Mouse (Mus musculus) embryonic facial prominence, embryonic 10.5 days (tissue): Measurements from ENCODE around the gene Olfr835. TPM values are rescaled to one million over a fixed set of nuclear protein-coding genes. Genes with fewer than 3 reads are reported as not detected.

ENCODE experiments used
- DNase-seq: peaks from one replicate; pipeline ENCODE4 v3.0.0-alpha.2; 2017; ENCODE audit warnings: low spot score
- H3K27ac ChIP-seq: fragments of 300-500 bp; sonication (generic); replicated peaks from 2 replicates; pipeline ENCODE4 v1.5.1; 2016; ENCODE audit warnings: mild to moderate bottlenecking
- H3K27me3 ChIP-seq: fragments of 300-500 bp; sonication (generic); replicated peaks from 2 replicates; pipeline ENCODE4 v1.6.1; 2016; ENCODE audit warnings: low read depth, mild to moderate bottlenecking; ENCODE audit not compliant: poor library complexity, severe bottlenecking
- H3K36me3 ChIP-seq: fragments of 300-500 bp; sonication (generic); replicated peaks from 2 replicates; pipeline ENCODE4 v1.6.1; 2016; ENCODE audit warnings: mild to moderate bottlenecking, moderate library complexity
- H3K4me1 ChIP-seq: fragments of 300-500 bp; sonication (generic); 2 replicates; pipeline ENCODE4 v1.6.1; 2016
- H3K4me3 ChIP-seq: fragments of 300-500 bp; sonication (generic); 2 replicates; pipeline ENCODE4 v1.5.1; 2016; ENCODE audit warnings: mild to moderate bottlenecking, moderate library complexity
- H3K9me3 ChIP-seq: fragments of 300-500 bp; sonication (generic); 2 replicates; pipeline ENCODE4 v1.6.1; 2016; ENCODE audit warnings: mild to moderate bottlenecking
- WGBS: fragments of 180-500 bp; shearing (Covaris S2); methylation state at CpG from one replicate; pipeline ENCODE4 v1.1.7; 2016; 5-methylcytosine and 5-hydroxymethylcytosine counted together
- polyA plus RNA-seq: library from polyadenylated mRNA; unstranded; fragments of >200 nt; fragmentation: Nextera tagmentation; extraction: Ambion mirVana; gene quantifications from 2 replicates; pipeline ENCODE4 v1.2.1, GENCODE M21; 2016

Olfr835 gene
- polyA plus RNA-seq, result not detected in 2 replicates

DNA sequence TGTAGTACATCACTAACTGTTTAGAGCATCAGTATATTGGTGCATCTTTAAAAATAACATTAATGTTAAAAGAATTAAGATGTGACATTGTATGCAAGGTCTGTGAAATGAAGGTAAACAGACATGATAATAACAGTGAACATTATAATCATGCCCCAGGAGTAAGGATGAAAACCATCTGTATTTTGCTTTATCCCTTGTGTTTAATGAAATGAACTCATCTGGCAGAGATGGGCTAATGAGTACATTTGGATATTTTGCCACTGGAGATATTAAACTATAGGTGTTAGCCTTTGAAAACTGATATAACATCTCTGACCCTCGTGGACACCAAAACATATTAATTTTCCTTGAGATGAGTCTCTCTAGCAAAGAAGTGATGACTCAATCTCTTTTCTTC is at the start of gene Olfr835:
Gene Olfr835, plus strand, starts transcription at position 301 of the 400 bp plus-strand sequence.
- Histone ChIP-seq H3K27me3 (no peaks in the 10 kb centered on the region), H3K27ac (no peak within 1 kb of the TSS)
- WGBS, result 67% methylated on average over 1 of the region's 1 CpGs

GRCm38 (mm10) chr9:18987690-18988089 is 44.8 kb upstream of the Olfr835 start, which contains the start of gene Olfr834:
TSS of gene Olfr834 (plus strand) at chr9:18987990.
- H3K36me3 ChIP-seq, result no peaks in the 10 kb centered on the region
- H3K9me3 ChIP-seq, result peaks cover 14% of the 10 kb centered on the region; the same call in 1 of the 2 replicates
- no peaks in the 10 kb centered on the region for H3K4me1 ChIP-seq
- WGBS, result 87% methylated on average over 3 of the region's 3 CpGs
- no peak for DNase-seq
- no peak within 1 kb of the TSS for H3K4me3 ChIP-seq
- no peaks in the 10 kb centered on the region for H3K27me3 ChIP-seq
- no peak within 1 kb of the TSS for H3K27ac ChIP-seq

More for the DNA sequence above, at the start of gene Olfr835:
- DNase-seq, result no peak
- Histone ChIP-seq H3K36me3 (no peaks in the 10 kb centered on the region), H3K4me1 (no peaks in the 10 kb centered on the region), H3K4me3 (no peak within 1 kb of the TSS), H3K9me3 (peaks cover 14% of the 10 kb centered on the region)

DNA sequence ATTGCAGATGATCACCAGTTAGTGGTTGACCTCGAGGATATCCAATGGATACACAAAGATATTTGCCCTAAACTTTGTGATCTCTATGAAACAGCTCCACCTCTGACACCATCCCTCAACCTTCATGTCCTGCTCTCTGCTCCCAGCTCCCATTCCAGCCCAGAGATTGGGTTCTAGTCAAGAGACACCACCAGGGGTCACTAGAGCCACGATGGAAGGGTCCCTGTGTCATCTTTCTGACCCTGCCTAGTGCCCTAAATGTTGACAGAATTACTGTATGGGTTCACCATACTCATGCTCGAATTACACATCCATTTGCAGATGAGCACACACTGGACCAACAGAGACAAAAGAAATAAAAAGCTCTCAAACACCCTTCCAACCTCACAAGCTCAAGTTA is 52.5 kb downstream of the Olfr835 start:
- WGBS, result 41% methylated on average over 3 of the region's 3 CpGs

More for the DNA sequence above, 52.5 kb downstream of the Olfr835 start:
- Histone ChIP-seq H3K27me3 (no peaks in the 10 kb centered on the region), H3K4me1 (no peaks in the 10 kb centered on the region), H3K36me3 (no peaks in the 10 kb centered on the region), H3K27ac (no peak overlapping the region), H3K9me3 (peaks cover 10% of the 10 kb centered on the region; the same call in 1 of the 2 replicates), H3K4me3 (no peak overlapping the region)
- DNase-seq, result no peak

Other genes with a start within 250 kb of the Olfr835 start
- gene Olfr828, start 213.2 kb upstream of the Olfr835 start, polyA plus RNA-seq, result not detected in 2 replicates
- not detected in 2 replicates for gene Olfr829, start 177.8 kb upstream of the Olfr835 start, polyA plus RNA-seq
- gene Olfr830, start 158.0 kb upstream of the Olfr835 start, polyA plus RNA-seq, result not detected in 2 replicates
- not detected in 2 replicates for gene Olfr832, start 95.6 kb upstream of the Olfr835 start, polyA plus RNA-seq
- not detected in 2 replicates for gene Olfr834, start 44.7 kb upstream of the Olfr835 start, polyA plus RNA-seq
- gene Olfr836, start 87.6 kb downstream of the Olfr835 start, polyA plus RNA-seq, result not detected in 2 replicates
- not detected in 2 replicates for gene Olfr837, start 103.6 kb downstream of the Olfr835 start, polyA plus RNA-seq
- gene Olfr839-ps1, start 144.6 kb downstream of the Olfr835 start, polyA plus RNA-seq, result not detected in 2 replicates
- not detected in 2 replicates for gene Olfr843, start 219.3 kb downstream of the Olfr835 start, polyA plus RNA-seq